Mouse (Mus musculus) G1E (cell line): ENCODE measurements at regions not wholly inside any gene's neighbourhood (a gene's known extent, or its start where the extent isn't known, plus 50 kb on each side); places are given as distances from the start of the nearest gene placed in this dataset.
A peak's percentile ranks its signal among the peaks of the same experiment; 100 is the strongest.

Experiments used
- CTCF ChIP-seq: IDR thresholded peaks from 2 replicates; pipeline ENCODE4 v1.5.1; 2012; ENCODE audit warnings: low read depth, low read length, inconsistent platforms, mixed read lengths
- GATA1 ChIP-seq: IDR thresholded peaks from 2 replicates; pipeline ENCODE4 v1.6.1; 2012; ENCODE audit warnings: borderline replicate concordance, low read length, inconsistent platforms, mixed read lengths
- POLR2AphosphoS5 ChIP-seq: IDR thresholded peaks from 2 replicates; pipeline ENCODE4 v1.6.1; 2012; ENCODE audit warnings: low read depth, low read length, inconsistent platforms; ENCODE audit not compliant: insufficient replicate concordance
- TAL1 ChIP-seq: conservative IDR thresholded peaks from 2 replicates; pipeline ENCODE4 v1.6.1; 2012; ENCODE audit warnings: low read depth, low read length, inconsistent platforms, mixed read lengths

- TF ChIP-seq CTCF (peak; percentile 95), POLR2AphosphoS5 (no peak), GATA1 (no peak), TAL1 (no peak)
Measured at GRCm38 (mm10) chr17:66235096-66235805, 111.9 kb downstream of the Ddx11 start.
